Mouse (Mus musculus) megakaryocyte, embryonic 14.5 days (primary cell): ENCODE results near the gene Ceacam15.

ENCODE experiments used
- FLI1 ChIP-seq: IDR thresholded peaks from 2 replicates; pipeline ENCODE4 v1.6.1; 2012; ENCODE audit warnings: low read length, inconsistent platforms, mixed read lengths
- GATA1 ChIP-seq: IDR thresholded peaks from 3 replicates; pipeline ENCODE4 v1.6.1; 2012; ENCODE audit warnings: mixed read lengths, low read length, inconsistent platforms, borderline replicate concordance

- TF ChIP-seq GATA1 = no peak
- no peak for TF ChIP-seq FLI1
These were observed 46.1 kb upstream of the Ceacam15 start, which contains the start of gene Ceacam9 for GRCm38 (mm10) chr7:16721629-16722028.
